Mouse (Mus musculus) cerebellum, adult 8-10 months (tissue): ENCODE data around the gene Stub1.

Source experiments
- DNase-seq: peaks from one replicate; pipeline ENCODE4 v3.0.0; 2022

Gene Stub1

DNA sequence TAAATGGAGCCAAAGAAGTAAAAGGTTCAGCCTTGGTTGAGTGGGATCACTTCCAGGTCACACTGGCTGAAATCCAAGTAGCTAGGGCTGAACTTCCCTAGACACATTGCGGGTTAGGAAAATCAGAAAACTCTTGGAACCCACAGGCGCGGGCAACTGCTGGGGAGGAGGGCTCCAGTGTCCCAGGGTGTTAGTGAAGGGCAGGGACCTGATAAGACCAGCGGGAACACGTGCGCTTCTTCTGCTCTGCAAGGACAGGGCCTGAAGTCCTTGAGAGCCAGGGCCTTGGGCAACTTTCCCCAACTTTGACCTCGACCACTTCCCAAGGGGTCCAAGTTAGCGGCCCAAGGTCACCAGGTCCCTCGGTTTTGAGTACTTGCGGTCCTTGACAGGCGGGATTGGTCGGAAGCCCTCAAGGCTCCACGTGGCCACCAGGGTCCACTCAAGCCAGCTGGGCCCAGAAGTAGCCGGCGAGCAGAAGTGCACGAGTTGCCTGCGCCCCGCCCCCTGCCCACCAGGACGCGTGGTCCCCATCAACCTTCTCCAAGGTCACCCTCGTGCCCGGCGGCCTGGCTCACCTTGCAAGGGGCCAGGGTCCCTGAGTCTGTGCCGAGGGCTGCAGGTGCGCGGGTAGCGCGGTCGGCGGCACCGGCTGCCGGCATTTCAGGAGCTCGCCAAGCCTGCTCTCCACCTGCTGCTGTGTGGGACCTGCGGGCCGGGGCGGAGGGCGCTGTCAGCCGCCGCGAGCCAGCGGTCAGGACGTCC, 34.8 kb upstream of the Stub1 start:
- peak; percentile 61 for DNase-seq

DNA sequence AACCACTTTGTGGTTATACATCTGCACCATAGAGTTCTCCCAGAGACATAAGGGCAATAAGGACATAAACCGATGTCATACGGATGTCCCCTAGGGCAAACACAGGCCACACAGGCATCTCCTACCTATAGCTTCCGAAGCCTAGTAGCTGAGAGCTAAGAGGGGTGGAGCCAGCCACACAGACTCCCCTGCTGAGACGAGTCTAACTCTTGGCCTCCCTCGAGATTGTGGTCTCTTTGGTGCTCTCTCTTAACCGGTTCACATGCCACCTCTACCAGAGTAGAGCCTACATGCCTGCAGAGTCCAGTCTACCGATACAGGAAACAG, 34.3 kb upstream of the Stub1 start:
- DNase-seq, result no peak

DNA sequence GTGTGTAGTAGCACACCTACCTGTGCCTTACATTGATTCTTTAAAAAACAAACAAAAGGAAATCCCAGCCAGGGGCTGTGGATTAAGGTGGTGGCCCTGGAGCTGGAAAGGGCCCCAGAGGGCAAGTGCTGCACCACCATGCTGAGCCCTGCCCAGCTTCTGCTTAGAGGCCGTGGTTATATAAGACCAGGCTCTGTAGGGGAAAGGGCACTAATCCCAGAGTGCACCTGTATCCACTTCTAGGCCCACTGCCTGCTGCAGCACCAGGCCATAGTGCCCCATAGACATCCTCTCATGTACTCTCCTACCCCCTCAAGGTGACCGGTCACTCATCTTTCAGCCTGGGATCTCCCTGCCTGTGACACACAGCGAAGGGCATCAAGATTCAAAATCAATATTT, 33.0 kb upstream of the Stub1 start:
- no peak for DNase-seq

DNA sequence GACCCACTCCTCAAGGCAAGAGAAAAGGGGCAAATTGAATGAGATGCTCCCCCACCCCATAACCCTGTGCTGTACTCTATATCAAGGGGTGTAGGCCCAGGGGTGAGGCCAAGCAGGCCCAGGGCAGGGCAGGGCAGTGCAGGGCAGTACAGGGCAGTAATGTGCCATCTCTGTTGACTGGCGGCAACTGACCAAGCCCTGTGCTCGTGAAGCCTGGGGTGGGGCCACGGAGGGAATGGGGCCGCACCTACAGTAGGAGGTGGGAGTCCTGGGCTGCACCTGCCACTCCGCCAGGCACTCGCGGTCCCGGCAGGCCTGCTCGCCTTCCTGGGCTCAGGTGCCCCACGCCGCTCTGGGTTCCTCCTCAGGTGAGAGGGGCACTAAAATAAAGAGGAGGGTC, 32.1 kb upstream of the Stub1 start:
- DNase-seq, result no peak

DNA sequence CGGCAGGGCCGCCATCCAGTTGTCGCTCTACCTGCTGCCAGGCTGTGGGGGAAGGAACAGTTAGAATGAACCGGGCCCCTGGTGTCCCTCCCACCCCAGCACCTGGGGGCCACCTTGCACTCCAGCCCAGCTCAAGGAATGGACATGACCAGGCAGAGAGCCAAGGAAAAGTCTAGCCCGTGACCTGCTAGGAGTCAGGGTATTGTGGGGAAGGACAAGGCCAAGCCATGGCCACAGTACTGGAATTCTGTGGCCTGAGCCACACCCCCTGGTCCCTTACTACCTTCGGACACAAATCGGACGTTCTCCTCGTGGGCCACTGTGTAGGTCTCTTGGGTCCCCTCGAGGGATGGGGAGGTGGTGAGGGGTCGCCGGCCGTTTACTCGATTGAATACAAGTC, 31.1 kb upstream of the Stub1 start:
- DNase-seq, result peak; percentile 20

DNA sequence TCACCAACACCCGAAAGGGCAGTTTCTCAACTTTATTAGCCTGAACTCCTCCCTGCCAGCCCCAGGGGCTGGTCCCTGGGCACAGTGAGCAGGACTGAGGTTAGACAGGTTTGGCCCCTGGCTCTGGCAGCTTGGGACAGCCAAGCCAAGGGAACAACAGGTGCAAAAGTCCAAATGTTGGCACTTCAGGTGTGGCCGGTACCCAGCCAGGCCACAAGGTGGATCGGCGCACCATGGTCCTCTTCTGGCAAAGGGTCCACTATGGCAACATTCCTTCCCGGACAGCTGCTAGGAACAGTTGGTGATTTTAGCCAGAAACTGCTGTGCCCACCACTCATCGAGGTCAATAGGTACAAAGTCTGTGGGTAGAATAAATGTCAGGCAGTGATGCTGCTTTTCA, 30.5 kb upstream of the Stub1 start:
- peak; percentile 7 for DNase-seq

DNA sequence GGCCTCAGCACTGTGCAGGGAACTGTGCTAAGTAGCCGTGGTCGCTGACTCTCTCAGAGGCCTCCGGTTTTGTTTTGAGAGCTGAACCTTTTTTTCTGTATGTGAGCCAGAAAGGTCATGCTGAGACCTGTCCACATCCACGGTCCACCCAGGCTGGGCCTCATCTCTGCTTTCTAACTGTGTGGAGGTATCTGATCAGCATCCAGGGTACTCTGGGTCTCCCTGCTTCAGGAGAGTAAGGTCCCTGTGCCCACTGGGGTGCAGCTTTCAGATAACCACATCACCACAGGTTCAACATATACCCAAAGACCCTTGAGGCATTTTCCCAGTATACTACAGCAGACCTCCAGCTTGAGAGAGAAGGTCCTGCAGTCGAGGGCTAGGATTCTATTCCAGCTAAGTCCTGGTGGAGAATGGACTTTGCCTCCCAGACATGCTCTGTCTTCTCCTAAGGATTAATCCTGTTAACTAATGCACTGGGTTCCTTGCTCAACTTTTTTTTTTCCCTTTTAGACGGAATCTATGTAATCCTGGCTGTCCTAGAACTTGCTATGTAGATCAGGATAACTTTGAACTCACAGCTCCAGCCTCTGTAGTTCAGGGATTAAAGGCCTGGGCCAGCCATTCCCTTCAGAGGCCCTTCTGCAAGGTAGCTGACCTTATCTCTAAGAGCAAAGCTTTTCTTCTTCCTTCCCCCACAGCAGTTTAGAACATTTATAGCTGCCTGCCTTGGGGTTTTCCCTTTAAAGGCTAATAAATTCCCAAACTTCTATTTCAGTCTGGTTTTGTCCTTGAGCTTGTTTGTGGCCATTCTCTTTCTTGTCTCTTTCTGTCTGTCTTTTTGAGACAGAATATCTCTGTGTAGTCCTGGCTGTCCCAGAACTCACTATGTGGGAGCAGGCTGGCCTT, 28.8 kb upstream of the Stub1 start:
- DNase-seq, result no peak

DNA sequence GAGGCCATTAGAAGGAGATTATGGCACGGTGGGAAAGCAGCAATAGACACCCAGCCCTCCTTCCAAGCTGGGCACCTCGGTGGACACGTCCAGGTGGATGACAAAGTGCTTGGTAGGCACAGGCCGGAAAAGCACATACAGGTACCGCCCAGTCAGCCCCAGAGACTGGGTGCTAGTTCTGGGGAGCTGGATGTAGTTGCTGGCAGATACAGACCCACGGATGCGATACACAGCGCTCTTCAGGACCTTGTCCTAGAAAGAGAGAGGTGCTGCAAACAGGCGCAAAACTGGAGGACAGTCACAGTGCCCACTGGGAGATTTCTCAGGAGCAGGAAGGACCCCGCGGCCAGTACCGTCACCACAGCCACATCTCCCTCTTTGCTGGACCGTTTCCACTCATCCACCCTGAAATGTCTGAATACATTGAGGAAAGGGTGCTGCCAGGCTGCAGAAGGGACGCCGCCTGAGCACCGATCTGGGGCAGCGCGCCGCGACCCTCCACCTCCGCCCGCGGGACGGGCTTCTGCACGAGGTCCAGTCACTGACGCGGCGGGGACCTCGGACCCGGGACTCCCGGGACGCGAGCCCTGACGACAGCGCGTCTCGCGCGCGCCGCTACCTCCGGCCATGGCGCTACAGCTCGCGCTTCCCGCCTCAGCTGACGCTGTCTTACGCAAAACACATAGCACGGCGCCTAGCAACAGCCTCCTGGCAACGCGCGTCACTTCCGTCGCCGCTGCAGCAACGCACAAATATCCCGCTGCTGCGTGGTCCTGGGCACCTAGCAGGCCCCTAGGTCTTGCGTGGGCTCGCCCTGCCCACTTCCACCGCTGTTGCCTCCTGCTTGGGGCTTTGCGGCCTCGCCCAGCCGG, 27.9 kb upstream of the Stub1 start, which contains the start of gene Wdr90:
Gene Wdr90 (minus strand): TSS at position 670 of the 872 bp plus-strand sequence.
- DNase-seq, result peak; percentile 86

DNA sequence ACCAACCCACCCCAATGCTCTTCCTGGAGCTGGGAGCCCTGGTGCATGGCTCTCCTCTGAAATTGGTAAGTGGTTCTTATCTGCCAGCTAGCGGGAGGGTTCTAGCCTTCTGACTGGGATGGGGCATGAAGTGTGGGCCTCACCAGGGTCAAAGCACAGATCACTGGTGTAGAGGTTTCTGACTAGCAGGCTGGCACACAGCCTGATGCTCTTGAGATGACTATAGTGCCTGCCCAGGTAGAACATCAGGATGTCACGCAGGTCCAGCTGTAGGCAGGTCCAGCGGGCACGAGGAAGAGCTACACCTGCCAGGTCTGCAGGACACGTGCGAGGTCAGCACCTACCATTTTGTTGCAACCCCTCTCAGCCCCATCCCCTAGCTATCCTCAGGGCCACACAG, 27.0 kb upstream of the Stub1 start:
- no peak for DNase-seq

DNA sequence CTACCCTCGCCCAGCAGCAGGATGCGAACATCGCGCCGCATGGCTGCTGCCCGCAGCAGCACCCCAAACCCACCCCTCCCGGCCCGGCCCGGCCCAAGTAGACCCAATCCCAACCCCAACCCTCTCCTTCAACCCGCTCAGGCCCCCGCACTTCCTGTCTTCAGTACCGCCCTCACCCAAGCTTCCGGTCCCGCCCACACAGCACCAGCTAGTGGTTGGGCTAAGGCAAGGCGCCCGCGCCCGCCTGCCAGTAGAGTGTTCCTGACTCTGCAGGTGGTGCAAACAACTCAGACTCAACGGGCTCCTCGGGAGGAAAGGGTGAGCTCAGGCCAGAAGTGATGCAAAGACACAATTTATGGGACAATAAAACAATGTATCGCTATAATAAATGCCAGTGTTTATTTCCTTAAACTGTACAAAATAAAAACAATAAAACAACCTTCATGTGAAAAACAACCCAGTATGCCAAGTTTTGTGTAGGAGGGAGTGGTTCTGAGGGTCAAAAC, 11.2 kb upstream of the Stub1 start, which contains the start of gene Rhot2:
Gene Rhot2 (minus strand): TSS at position 456 of the 506 bp plus-strand sequence.
- DNase-seq, result peak; percentile 90

DNA sequence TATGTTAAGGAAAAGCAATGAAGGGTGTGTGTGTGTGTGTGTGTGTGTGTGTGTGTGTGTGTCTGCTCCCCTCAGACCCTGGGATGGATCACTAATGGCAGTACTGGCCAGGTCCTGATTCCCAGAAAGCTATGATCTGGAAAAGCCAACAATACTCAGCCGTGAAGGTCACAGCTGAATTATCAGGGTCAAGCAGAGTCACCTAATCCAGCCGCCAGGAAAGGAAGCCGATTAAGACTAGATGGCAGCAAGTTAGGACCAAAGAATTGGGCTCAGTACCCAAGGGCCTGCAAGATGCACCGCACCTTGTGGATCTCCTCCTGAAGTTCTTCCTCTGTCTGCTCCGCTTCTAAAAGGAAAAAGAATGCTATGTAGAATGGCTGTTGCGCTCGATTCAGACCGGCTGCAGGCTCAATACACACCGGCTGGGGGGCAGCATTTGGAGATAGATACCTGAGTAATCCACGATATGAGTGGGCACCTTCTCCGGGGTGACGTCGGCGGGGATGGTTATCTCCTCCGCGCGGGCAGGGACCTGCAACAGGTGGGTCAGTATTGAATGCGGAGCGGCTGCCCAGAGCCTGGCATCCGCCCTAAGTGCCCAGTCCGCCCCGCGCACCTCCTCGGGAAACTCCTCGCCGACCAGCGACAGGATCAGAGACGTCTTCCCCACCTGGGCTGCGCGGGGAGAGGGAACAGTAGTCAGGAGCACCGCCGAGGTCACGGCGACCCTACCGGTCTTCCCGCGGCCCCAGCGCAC, 10.6 kb upstream of the Stub1 start:
- peak; percentile 61 for DNase-seq

DNA sequence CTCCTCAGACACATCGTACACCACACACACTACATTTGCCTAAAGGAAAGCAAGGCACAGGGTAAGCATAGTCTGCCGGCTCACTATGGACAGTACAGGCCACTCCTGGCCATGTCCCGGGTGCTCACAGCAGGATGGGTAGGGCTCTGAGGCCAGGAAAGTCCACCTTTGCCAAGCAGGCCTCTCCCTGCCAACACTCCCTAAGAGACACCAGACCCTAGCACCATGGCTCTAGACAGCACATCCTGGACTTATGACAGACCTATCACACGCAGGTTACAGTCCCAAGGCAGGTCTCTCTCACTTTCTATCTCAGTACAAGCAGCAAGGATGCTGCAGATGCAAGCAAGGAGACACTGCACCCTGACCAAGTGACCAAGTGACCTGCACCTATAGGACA, 9.9 kb upstream of the Stub1 start:
- DNase-seq, result no peak

DNA sequence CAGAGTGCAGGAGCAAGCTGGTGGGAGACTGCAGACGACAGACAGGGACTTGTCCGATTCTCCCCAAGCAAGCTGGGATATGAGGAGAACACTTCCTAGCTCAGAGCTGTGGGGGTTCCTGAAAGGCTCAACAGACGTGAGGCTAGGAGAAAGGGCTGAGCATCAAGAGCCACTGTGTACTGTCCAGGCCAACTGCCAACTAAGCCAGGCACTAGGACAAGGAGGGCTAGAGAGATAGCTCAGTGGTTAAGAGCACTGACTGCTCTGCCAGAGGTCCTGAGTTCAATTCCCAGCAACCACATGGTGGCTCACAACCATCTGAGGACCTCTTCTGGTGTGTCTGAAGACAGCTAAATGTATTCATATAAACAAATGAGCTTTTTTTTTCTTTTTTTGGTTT, 9.3 kb upstream of the Stub1 start:
- no peak for DNase-seq

DNA sequence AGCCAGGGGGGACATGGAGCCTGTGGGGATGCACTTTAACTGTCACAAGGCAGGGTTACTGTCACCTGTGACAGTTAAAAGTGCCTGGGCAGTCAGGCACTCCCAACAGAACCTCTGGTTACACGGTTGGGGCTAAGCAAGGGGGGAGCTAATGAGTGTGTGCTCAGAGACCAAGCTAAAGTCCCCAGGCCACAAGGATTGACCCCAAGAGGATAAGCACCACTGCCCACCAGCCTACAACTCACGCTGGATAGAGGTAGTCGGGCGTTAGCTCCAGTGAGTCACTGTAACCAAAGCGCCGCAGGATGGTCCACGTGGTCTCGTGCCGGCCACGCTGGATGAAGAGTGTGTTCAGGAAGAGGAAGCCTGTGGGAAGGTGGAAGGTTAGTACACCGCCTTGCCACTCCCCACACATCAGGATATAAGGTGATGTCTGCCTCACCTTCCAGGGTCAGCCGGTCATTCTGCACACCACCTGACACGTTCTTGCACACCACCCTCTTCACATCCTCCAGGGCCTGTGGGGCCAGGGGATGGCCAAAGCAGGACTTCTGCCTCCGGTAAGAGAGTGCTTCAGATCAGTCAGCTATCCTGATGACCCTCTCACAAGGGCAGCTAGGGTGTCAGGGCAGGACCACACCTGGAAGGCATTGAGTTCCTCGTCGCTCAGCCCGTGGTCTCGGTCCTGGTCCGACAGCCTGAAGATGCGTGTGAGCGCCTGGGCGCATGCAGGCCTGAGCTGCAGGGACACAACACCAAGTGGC, 8.1 kb upstream of the Stub1 start, which contains the start of gene Gm20683:
Gene Gm20683 (minus strand): TSS at position 647 of the 764 bp plus-strand sequence.
- no peak for DNase-seq

DNA sequence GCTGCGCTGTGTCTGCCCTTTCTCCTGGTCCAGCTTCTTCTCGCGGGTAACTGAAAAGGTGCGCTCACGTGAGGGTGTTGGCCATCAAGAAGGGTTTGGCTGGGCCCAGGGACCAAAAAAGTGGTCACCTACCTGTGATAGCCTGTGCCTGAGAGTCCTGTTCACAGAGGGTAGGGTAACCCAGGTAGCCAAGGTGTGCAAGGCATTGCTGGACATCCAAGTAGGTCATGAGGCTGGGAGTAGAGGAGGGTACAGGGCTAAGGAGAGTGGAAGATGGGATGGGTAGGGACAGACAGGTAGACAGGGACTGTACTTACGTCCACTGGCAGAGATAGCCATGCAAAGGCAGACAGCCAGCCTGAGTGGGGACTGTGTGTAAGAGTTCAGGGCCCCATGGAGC, 7.3 kb upstream of the Stub1 start:
- DNase-seq, result no peak

DNA sequence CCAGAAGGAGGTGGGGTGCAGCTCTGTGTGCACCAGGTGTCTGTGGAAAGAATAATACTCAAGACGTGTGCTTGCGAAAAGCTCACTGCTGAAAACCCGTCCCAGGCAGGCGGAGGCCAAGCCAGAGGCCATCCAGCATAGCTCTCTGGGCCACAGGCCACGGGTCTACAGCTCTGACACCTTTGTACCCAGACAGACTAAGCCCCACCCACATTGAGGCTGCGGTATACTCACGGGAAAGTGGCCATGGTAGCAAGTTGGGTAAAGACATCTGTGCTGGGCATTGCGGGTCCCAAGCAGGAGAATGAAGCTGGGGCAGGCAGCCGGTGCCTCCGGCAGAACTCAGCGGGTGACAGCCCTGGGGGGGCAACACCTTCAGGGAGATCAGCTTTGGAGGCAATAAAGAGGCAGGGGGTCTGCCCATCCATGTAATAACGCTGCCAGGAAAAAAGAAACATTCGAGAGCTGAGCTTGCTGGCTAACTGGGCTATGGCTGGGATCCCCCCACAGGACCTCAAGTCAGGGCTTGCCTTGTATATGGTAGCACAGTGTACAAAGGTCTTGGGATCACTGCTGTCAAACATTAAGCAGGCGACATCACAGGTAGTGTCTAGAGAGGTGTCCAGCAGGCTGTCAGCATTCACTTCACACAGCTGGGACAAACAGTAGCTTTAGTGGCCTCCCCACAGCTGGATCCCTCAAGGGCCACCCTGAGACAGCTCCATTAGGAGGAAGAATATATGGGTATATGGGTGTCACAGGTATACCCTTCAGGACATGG, 6.4 kb upstream of the Stub1 start:
- no peak for DNase-seq

DNA sequence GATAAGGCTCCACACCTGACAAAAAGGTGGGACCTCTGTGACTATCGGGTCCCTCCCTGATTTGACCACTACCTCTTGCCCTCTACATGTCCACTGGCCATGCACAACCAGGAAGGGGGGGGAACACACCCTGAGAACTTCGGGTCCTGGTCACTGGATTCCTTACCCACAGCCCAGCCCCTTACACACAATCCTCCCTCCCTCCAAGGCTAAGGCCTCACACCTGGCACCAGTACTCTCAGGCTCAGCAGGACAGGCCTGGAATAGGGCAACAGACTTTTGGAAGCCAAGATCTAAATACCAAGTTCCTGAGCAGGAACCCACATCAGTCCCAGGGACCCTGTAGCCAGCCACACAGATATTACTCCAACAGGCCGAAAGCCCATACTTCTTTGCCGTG, 5.7 kb upstream of the Stub1 start:
- no peak for DNase-seq

DNA sequence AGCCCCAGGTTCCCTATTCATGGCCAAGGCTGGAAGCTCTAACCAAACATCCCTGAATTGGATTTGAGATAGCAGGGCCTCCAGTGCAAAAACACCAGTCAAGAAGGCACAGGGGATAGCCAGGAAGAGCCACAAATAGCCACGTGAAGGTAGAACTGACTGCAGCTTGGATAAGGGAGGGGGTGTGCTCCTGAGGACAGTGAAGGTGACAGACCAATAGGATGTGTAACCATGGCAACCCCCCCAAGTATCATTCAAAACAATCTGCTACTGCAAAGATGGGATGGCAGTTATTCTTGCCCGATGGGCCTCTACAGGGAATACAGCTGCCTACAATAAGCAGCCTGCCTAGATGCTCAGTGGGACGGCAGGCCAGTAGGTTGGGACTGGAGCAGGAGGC, 4.3 kb upstream of the Stub1 start:
- no peak for DNase-seq

DNA sequence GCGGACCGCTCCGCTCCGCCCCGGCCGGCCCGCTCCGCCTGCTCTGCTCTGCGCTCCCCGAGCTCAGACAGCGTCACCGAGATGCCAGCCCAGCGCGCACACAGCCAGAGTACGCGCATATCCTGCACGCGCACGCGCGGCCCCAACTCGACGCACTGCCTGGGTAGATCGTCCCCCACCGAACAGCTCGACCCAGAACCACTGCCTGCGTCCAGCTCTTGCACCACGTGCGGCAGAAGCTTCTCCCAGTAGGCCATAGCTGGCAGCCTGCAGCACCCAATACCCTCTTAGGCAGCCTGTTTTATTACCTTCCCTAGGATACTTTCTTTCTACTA, 3.8 kb upstream of the Stub1 start, which contains the start of gene Rhbdl1:
Gene Rhbdl1 (minus strand): TSS at position 220 of the 335 bp plus-strand sequence.
- DNase-seq, result peak; percentile 84

DNA sequence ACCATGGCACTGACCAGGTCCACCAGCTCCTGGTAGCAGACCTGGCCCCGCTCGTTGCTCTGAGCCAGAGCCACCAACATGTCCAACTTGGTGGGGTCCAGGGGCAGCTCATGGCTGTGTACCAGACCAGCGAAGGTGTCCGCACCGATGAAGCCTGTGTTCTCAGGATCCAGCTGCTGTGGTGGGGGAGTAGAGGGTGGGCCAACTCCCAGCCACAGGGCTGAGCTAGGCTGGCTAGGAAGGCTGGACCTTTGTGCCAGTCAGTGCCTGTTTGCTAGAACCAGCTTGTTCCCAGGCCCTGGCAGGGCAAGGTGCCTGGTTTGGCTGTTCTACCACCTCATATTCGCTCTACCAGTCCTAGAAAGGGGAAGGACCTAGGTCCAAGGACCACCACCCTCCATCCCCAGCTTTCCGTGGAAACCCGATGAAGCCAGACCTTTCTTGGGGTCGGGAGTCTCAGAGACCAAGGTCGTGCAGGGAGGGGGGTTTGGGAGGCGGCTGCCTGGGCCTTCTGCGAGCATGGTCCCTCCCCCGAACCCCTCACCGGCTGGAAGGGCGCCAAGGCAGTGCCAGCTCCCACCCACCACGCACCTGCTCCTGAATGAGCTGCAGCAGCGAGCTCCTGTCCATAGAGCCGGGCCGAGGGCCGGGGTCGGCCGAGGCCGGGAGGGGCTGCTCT, 3.3 kb upstream of the Stub1 start:
- no peak for DNase-seq
